Mouse (Mus musculus): ENCODE data around the gene Mia2. TPM values are rescaled to one million over a fixed set of nuclear protein-coding genes. Genes with fewer than 3 reads are reported as not detected.

Mia2 gene
- polyA plus RNA-seq, 1 experiment: 59.8 TPM

DNA sequence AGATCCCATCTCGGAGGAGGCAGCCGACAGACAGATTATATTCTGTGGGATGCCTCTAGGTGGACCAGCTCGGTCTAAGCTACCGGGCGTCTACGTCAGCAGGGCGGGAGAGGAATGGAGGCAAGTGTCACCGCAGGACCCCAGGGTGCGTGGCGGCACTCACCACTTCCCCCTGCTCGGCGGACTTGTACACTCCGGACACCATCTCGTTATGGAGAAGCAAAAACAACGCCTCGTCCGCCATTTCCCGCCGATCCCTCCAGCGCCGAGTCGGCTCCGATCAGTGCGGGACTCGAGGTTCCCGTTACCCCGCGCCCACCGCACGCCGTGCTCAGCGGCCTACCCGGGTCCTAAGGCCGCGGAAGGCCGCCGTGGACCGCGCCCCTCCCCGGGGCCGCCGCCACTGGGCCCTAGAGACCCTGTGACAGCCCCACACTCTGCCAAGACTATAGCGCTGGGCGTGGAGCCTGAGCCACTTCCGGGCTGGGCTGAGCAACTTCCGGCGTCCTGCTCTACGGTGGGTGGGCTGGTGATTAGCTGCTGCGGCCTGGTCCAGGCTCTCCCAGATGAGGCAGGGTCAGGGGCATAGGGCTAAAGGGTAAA is 34.5 kb upstream of the Mia2 start, which contains the start of gene Trappc6b:
TSS of gene Trappc6b (minus strand) at position 480 of the 603 bp plus-strand sequence.
- Histone ChIP-seq H3K4me3 (replicated peaks; ENCODE audit: insufficient read depth, low read depth, low read length) (peak within 1 kb of the TSS; percentile 95), H3K4me1 (ENCODE audit: control insufficient read depth, insufficient read depth, low read length) (peaks cover 3% of the 10 kb centered on the region; the same call in 1 of the 2 replicates), H3K27me3 (ENCODE audit: control insufficient read depth, insufficient read depth, low read length) (no peaks in the 10 kb centered on the region), H3K27ac (ENCODE audit: insufficient read depth, low read length) (peak within 1 kb of the TSS; percentile 95)
- DNase-seq: peak; percentile 78 to 82
- under 1% methylated on average over 49 of the region's 49 CpGs for WGBS
- TF ChIP-seq POLR2A (IDR thresholded peaks at IDR 0.05; ENCODE audit: borderline replicate concordance, insufficient read depth, low read length) (peak; percentile 50; the same call in 1 of the 2 replicates), CTCF (IDR thresholded peaks at IDR 0.05; ENCODE audit: borderline replicate concordance, insufficient read depth, low read depth, low read length) (peak; percentile 39; the same call in 1 of the 2 replicates)

DNA sequence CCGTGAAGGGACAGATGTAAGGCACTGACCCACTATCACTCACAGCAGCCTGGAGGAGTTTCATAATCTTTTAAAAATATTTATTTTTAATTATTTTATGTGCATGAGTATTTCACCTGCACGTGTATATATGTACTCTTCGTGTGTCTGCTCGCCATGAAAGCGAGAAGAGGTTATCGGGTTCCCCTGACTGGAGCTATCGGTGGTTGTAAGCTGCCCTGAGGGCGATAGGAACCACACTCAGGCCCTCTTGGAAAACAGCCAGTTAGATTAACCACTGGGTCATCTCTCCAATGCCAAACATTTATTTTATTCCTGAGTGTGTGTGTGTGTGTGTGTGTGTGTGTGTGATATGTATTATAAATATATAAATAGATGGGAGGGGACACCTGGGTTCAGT is 30.8 kb upstream of the Mia2 start:
- WGBS: 86% methylated on average over 8 of the region's 8 CpGs
- no peak for DNase-seq
- TF ChIP-seq POLR2A (IDR thresholded peaks at IDR 0.05; ENCODE audit: borderline replicate concordance, insufficient read depth, low read length): no peak
- TF ChIP-seq CTCF (IDR thresholded peaks at IDR 0.05; ENCODE audit: borderline replicate concordance, insufficient read depth, low read depth, low read length): no peak

DNA sequence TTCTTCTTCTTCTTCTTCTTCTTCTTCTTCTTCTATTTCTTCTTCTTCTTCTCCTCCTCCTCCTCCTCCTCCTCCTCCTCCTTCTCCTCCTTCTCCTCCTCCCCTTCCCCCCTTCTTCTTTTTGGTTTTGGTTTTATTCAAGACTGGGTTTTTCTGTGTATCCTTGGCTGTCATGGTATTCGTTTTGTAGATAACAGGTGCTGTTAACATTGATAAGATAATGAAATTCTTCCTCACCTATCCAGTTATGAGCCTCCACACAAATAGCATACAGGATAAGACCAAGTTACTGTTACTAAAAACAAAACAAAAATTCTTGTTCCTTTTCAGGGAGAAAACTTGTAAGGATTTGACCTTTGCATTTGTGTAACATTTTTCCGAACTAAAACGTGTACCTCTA is 29.8 kb upstream of the Mia2 start:
- no peak for DNase-seq
- Histone ChIP-seq H3K4me1 (ENCODE audit: control insufficient read depth, insufficient read depth, low read length) (peaks cover 5% of the 10 kb centered on the region; the same call in 1 of the 2 replicates), H3K27me3 (ENCODE audit: control insufficient read depth, insufficient read depth, low read length) (no peaks in the 10 kb centered on the region), H3K27ac (ENCODE audit: insufficient read depth, low read length) (no peak overlapping the region), H3K4me3 (replicated peaks; ENCODE audit: insufficient read depth, low read depth, low read length) (peak overlapping the region; percentile 84)
- WGBS: 73% methylated on average over 3 of the region's 3 CpGs
- no peak for TF ChIP-seq CTCF (IDR thresholded peaks at IDR 0.05; ENCODE audit: borderline replicate concordance, insufficient read depth, low read depth, low read length)

More for the DNA sequence above, 30.8 kb upstream of the Mia2 start:
- H3K27me3 ChIP-seq (ENCODE audit: control insufficient read depth, insufficient read depth, low read length): no peaks in the 10 kb centered on the region
- no peak overlapping the region for H3K4me3 ChIP-seq (replicated peaks; ENCODE audit: insufficient read depth, low read depth, low read length)
- H3K27ac ChIP-seq (ENCODE audit: insufficient read depth, low read length): no peak overlapping the region
- H3K4me1 ChIP-seq (ENCODE audit: control insufficient read depth, insufficient read depth, low read length): peaks cover 5% of the 10 kb centered on the region; the same call in 1 of the 2 replicates

GRCm38 (mm10) chr12:59066448-59067077 is 29.0 kb upstream of the Mia2 start, which contains the start of gene Pnn:
TSS of gene Pnn (plus strand) at chr12:59066884.
- Histone ChIP-seq H3K4me3 (replicated peaks; ENCODE audit: insufficient read depth, low read depth, low read length) (peak within 1 kb of the TSS; percentile 94), H3K4me1 (ENCODE audit: control insufficient read depth, insufficient read depth, low read length) (peaks cover 5% of the 10 kb centered on the region; the same call in 1 of the 2 replicates), H3K27ac (ENCODE audit: insufficient read depth, low read length) (peak within 1 kb of the TSS; percentile 97), H3K27me3 (ENCODE audit: control insufficient read depth, insufficient read depth, low read length) (no peaks in the 10 kb centered on the region)
- DNase-seq: peak; percentile 97 to 99
- under 1% methylated on average over 43 of the region's 43 CpGs for WGBS
- no peak for TF ChIP-seq CTCF (IDR thresholded peaks at IDR 0.05; ENCODE audit: borderline replicate concordance, insufficient read depth, low read depth, low read length)
- TF ChIP-seq POLR2A (IDR thresholded peaks at IDR 0.05; ENCODE audit: borderline replicate concordance, insufficient read depth, low read length): peak; percentile 98

DNA sequence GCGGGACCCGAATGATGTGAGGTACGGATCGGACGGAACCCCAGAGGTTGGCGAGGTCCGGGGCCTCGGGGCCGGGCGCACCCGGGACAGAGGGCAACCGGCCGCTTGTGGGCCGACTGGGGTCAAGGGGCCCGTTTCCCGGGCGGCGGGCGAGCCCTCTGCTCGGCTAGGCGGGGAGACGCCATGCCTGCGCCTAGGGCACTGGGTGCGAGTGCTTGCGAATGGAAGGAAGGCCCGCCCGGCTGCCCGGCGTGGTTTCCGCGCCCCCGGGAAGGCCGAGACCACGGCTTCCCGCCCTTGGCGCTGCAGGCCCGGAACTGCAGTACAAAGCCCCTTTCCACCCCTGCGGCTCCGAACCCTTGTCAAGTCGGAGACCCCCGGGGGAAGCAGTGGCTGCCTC is 28.5 kb upstream of the Mia2 start:
- no peak for TF ChIP-seq POLR2A (IDR thresholded peaks at IDR 0.05; ENCODE audit: borderline replicate concordance, insufficient read depth, low read length)
- no peak for TF ChIP-seq CTCF (IDR thresholded peaks at IDR 0.05; ENCODE audit: borderline replicate concordance, insufficient read depth, low read depth, low read length)
- WGBS: 1% methylated on average over 40 of the region's 41 CpGs
- Histone ChIP-seq H3K4me3 (replicated peaks; ENCODE audit: insufficient read depth, low read depth, low read length) (peak overlapping the region; percentile 94), H3K27ac (ENCODE audit: insufficient read depth, low read length) (peak overlapping the region; percentile 86), H3K27me3 (ENCODE audit: control insufficient read depth, insufficient read depth, low read length) (no peaks in the 10 kb centered on the region), H3K4me1 (ENCODE audit: control insufficient read depth, insufficient read depth, low read length) (peaks cover 5% of the 10 kb centered on the region; the same call in 1 of the 2 replicates)
- no peak for DNase-seq

GRCm38 (mm10) chr12:59068791-59069190 is 26.8 kb upstream of the Mia2 start:
- Histone ChIP-seq H3K4me1 (ENCODE audit: control insufficient read depth, insufficient read depth, low read length) (peaks cover 5% of the 10 kb centered on the region; the same call in 1 of the 2 replicates), H3K4me3 (replicated peaks; ENCODE audit: insufficient read depth, low read depth, low read length) (no peak overlapping the region), H3K27ac (ENCODE audit: insufficient read depth, low read length) (no peak overlapping the region), H3K27me3 (ENCODE audit: control insufficient read depth, insufficient read depth, low read length) (no peaks in the 10 kb centered on the region)
- TF ChIP-seq CTCF (IDR thresholded peaks at IDR 0.05; ENCODE audit: borderline replicate concordance, insufficient read depth, low read depth, low read length) (no peak), POLR2A (IDR thresholded peaks at IDR 0.05; ENCODE audit: borderline replicate concordance, insufficient read depth, low read length) (no peak)
- no peak for DNase-seq
- 90% methylated on average over 13 of the region's 13 CpGs for WGBS

GRCm38 (mm10) chr12:59072286-59072685 is 23.3 kb upstream of the Mia2 start:
- Histone ChIP-seq H3K27me3 (ENCODE audit: control insufficient read depth, insufficient read depth, low read length) (no peaks in the 10 kb centered on the region), H3K4me3 (replicated peaks; ENCODE audit: insufficient read depth, low read depth, low read length) (no peak overlapping the region), H3K27ac (ENCODE audit: insufficient read depth, low read length) (no peak overlapping the region), H3K4me1 (ENCODE audit: control insufficient read depth, insufficient read depth, low read length) (peaks cover 5% of the 10 kb centered on the region; the same call in 1 of the 2 replicates)
- 89% methylated on average over 11 of the region's 11 CpGs for WGBS
- DNase-seq: no peak
- TF ChIP-seq CTCF (IDR thresholded peaks at IDR 0.05; ENCODE audit: borderline replicate concordance, insufficient read depth, low read depth, low read length) (no peak), POLR2A (IDR thresholded peaks at IDR 0.05; ENCODE audit: borderline replicate concordance, insufficient read depth, low read length) (no peak)

DNA sequence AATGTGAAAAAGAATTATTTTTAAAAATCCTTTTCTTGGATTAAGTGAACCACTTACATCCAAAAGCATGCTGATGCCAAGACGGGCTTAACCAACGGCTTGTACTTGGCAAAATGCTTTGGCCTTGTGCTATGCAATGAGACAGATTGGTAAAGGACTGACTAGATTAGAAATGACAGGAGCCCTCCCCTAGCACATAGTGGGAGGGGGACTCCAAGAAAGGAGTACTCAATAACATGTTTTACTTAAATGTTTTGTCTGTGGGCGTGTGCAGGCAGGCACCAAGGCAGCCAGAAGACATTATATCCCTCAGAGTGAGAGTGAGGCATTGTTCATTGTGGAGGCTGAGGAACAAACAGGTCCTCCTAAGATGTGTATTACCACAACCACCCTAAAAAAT is 21.5 kb upstream of the Mia2 start:
- TF ChIP-seq CTCF (IDR thresholded peaks at IDR 0.05; ENCODE audit: borderline replicate concordance, insufficient read depth, low read depth, low read length) (no peak), POLR2A (IDR thresholded peaks at IDR 0.05; ENCODE audit: borderline replicate concordance, insufficient read depth, low read length) (no peak)
- H3K27me3 ChIP-seq (ENCODE audit: control insufficient read depth, insufficient read depth, low read length): no peaks in the 10 kb centered on the region
- H3K27ac ChIP-seq (ENCODE audit: insufficient read depth, low read length): no peak overlapping the region
- H3K4me1 ChIP-seq (ENCODE audit: control insufficient read depth, insufficient read depth, low read length): no peaks in the 10 kb centered on the region
- no peak overlapping the region for H3K4me3 ChIP-seq (replicated peaks; ENCODE audit: insufficient read depth, low read depth, low read length)
- DNase-seq: no peak
- WGBS: 19% methylated on average over 3 of the region's 3 CpGs

Data from cerebellum, adult 2 months (tissue).